Mouse (Mus musculus): ENCODE data around the gene Plxnc1. TPM values are rescaled to one million over a fixed set of nuclear protein-coding genes. Genes with fewer than 3 reads are reported as not detected.

The Plxnc1 gene
- polyA plus RNA-seq, 1 experiment from 2014 or later, result 3.9 TPM

GRCm38 (mm10) chr10:94978265-94978822 is 33.7 kb upstream of the Plxnc1 start:
- H3K9ac ChIP-seq (ENCODE audit: low read depth, low read length), result no peak overlapping the region
- 54% methylated on average over 5 of the region's 5 CpGs for WGBS
- no peaks in the 10 kb centered on the region for H3K27me3 ChIP-seq (ENCODE audit: control insufficient read depth, insufficient read depth, low read length)
- no peak overlapping the region for H3K4me2 ChIP-seq (replicated peaks; ENCODE audit: low read depth, low read length)
- no peaks in the 10 kb centered on the region for H3K9me3 ChIP-seq (ENCODE audit: control insufficient read depth, low read length)
- no peaks in the 10 kb centered on the region for H3K36me3 ChIP-seq (ENCODE audit: control insufficient read depth, insufficient read depth, low read length)
- no peak overlapping the region for H3K27ac ChIP-seq (ENCODE audit: low read depth, low read length)
- no peak for ATAC-seq (ENCODE audit: low FRiP score, low TSS enrichment)
- no peak overlapping the region for H3K4me3 ChIP-seq (ENCODE audit: low read length)
- no peaks in the 10 kb centered on the region; the same call in 1 of the 2 replicates for H3K4me1 ChIP-seq (ENCODE audit: control insufficient read depth, insufficient read depth, low read length)

- no peak overlapping the region for H3K4me3 ChIP-seq (ENCODE audit: low read length)
- 66% methylated on average over 5 of the region's 5 CpGs for WGBS
- H3K9ac ChIP-seq (ENCODE audit: low read depth, low read length), result no peak overlapping the region
- no peak for ATAC-seq (ENCODE audit: low FRiP score, low TSS enrichment)
- H3K27me3 ChIP-seq (ENCODE audit: control insufficient read depth, insufficient read depth, low read length), result no peaks in the 10 kb centered on the region
- no peak overlapping the region for H3K27ac ChIP-seq (ENCODE audit: low read depth, low read length)
- H3K9me3 ChIP-seq (ENCODE audit: control insufficient read depth, low read length), result no peaks in the 10 kb centered on the region
- no peak overlapping the region for H3K4me2 ChIP-seq (replicated peaks; ENCODE audit: low read depth, low read length)
- H3K4me1 ChIP-seq (ENCODE audit: control insufficient read depth, insufficient read depth, low read length), result no peaks in the 10 kb centered on the region
- H3K36me3 ChIP-seq (ENCODE audit: control insufficient read depth, insufficient read depth, low read length), result no peaks in the 10 kb centered on the region
Observed at GRCm38 (mm10) chr10:94976329-94976728, 31.7 kb upstream of the Plxnc1 start.

DNA sequence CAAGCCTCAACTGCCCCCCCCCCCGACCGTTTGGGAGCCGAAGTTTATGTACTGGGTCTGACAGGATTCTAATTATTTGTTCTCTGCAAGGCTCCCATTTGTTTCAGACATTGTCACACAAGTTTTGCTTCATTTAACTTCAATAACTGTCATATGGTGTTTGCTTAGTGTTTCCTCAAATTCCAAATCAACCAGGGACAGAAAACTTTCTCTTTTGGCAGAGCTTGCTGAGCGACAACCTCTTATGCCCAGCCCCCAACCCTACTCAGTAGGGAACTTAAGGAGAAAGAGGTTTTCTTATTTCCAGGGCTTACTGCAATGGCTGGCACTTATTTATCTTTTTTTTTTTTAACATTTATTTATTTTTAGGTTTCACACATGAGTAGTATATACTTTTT is 30.5 kb upstream of the Plxnc1 start:
- ATAC-seq (ENCODE audit: low FRiP score, low TSS enrichment), result no peak
- H3K4me1 ChIP-seq (ENCODE audit: control insufficient read depth, insufficient read depth, low read length), result no peaks in the 10 kb centered on the region
- H3K4me3 ChIP-seq (ENCODE audit: low read length), result no peak overlapping the region
- no peak overlapping the region for H3K4me2 ChIP-seq (replicated peaks; ENCODE audit: low read depth, low read length)
- no peaks in the 10 kb centered on the region for H3K27me3 ChIP-seq (ENCODE audit: control insufficient read depth, insufficient read depth, low read length)
- H3K9ac ChIP-seq (ENCODE audit: low read depth, low read length), result no peak overlapping the region
- no peaks in the 10 kb centered on the region for H3K9me3 ChIP-seq (ENCODE audit: control insufficient read depth, low read length)
- H3K27ac ChIP-seq (ENCODE audit: low read depth, low read length), result no peak overlapping the region
- H3K36me3 ChIP-seq (ENCODE audit: control insufficient read depth, insufficient read depth, low read length), result no peaks in the 10 kb centered on the region
- WGBS, result 53% methylated on average over 4 of the region's 4 CpGs

DNA sequence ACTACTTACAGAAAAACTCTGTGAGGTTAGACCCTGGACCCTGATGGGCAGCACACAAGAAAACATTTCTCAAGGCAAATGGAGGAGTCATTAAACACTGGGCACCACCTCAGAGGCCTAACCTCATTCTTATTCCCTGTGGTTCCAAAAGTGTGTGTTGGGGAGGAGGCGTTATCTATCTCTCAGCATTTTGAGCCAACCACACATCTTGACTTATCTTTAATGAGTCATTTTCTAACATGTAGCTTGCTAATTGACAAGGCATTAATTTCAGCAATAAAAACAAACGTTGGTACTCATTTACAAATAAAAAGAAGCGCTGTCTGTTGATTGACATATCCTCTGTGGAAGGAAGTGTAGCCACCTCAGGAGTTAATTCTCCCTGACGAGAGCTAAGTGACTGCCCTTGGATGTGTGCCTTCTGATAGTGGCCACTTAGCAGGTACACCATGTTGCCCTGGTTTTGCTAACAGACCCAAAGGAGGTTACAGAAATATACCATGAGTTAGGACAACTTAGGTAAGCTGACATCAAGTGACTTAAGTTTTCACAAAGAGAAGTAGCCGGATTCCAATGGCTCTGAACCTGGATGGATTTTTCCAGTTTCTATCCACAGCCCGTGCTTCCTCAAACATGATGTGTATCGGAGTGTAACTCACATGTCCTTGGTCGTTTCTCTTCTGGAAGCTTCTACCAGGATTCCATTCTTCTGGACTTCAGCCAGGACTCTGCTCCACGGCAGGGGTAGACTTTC is 29.9 kb upstream of the Plxnc1 start:
- H3K4me3 ChIP-seq (ENCODE audit: low read length), result no peak overlapping the region
- no peaks in the 10 kb centered on the region for H3K27me3 ChIP-seq (ENCODE audit: control insufficient read depth, insufficient read depth, low read length)
- WGBS, result 67% methylated on average over 9 of the region's 9 CpGs
- H3K27ac ChIP-seq (ENCODE audit: low read depth, low read length), result no peak overlapping the region
- no peak for ATAC-seq (ENCODE audit: low FRiP score, low TSS enrichment)
- no peaks in the 10 kb centered on the region for H3K4me1 ChIP-seq (ENCODE audit: control insufficient read depth, insufficient read depth, low read length)
- H3K4me2 ChIP-seq (replicated peaks; ENCODE audit: low read depth, low read length), result no peak overlapping the region
- H3K9me3 ChIP-seq (ENCODE audit: control insufficient read depth, low read length), result no peaks in the 10 kb centered on the region
- no peak overlapping the region for H3K9ac ChIP-seq (ENCODE audit: low read depth, low read length)
- no peaks in the 10 kb centered on the region for H3K36me3 ChIP-seq (ENCODE audit: control insufficient read depth, insufficient read depth, low read length)

- Histone ChIP-seq H3K4me1 (ENCODE audit: control insufficient read depth, insufficient read depth, low read length) (no peaks in the 10 kb centered on the region), H3K36me3 (ENCODE audit: control insufficient read depth, insufficient read depth, low read length) (no peaks in the 10 kb centered on the region), H3K9ac (ENCODE audit: low read depth, low read length) (no peak overlapping the region), H3K27ac (ENCODE audit: low read depth, low read length) (no peak overlapping the region), H3K4me3 (ENCODE audit: low read length) (no peak overlapping the region), H3K27me3 (ENCODE audit: control insufficient read depth, insufficient read depth, low read length) (no peaks in the 10 kb centered on the region), H3K9me3 (ENCODE audit: control insufficient read depth, low read length) (no peaks in the 10 kb centered on the region), H3K4me2 (replicated peaks; ENCODE audit: low read depth, low read length) (no peak overlapping the region)
- no peak for ATAC-seq (ENCODE audit: low FRiP score, low TSS enrichment)
- WGBS, result 82% methylated on average over 3 of the region's 3 CpGs
Observed at GRCm38 (mm10) chr10:94971625-94972161, 27.1 kb upstream of the Plxnc1 start.

- Histone ChIP-seq H3K27ac (ENCODE audit: low read depth, low read length) (no peak overlapping the region), H3K4me1 (ENCODE audit: control insufficient read depth, insufficient read depth, low read length) (no peaks in the 10 kb centered on the region), H3K4me3 (ENCODE audit: low read length) (no peak overlapping the region), H3K4me2 (replicated peaks; ENCODE audit: low read depth, low read length) (no peak overlapping the region), H3K9me3 (ENCODE audit: control insufficient read depth, low read length) (no peaks in the 10 kb centered on the region), H3K36me3 (ENCODE audit: control insufficient read depth, insufficient read depth, low read length) (no peaks in the 10 kb centered on the region), H3K9ac (ENCODE audit: low read depth, low read length) (no peak overlapping the region), H3K27me3 (ENCODE audit: control insufficient read depth, insufficient read depth, low read length) (no peaks in the 10 kb centered on the region)
- ATAC-seq (ENCODE audit: low FRiP score, low TSS enrichment), result no peak
- WGBS, result 42% methylated on average over 6 of the region's 6 CpGs
Observed at GRCm38 (mm10) chr10:94970221-94970620, 25.6 kb upstream of the Plxnc1 start.

DNA sequence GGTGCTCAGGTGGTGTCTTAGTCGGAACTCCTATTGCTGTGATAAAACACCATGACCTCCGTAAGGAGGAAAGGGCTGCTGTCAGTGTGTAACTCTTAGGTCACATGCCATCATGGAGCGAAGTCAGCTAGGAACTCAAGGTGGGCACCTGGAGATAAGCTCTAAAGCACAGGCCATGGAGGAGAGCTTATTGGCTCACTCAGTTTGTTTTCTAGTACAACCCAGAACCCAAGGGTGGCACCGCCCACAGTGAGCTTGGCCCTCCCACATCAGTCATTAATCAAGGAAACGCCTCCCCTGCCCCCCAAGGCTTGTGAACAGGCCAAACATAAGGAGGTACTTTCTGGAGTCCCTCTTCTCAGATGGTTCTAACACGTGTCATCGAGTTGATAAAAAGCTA is 22.8 kb upstream of the Plxnc1 start:
- no peaks in the 10 kb centered on the region for H3K27me3 ChIP-seq (ENCODE audit: control insufficient read depth, insufficient read depth, low read length)
- WGBS, result 86% methylated on average over 7 of the region's 7 CpGs
- H3K36me3 ChIP-seq (ENCODE audit: control insufficient read depth, insufficient read depth, low read length), result no peaks in the 10 kb centered on the region
- H3K27ac ChIP-seq (ENCODE audit: low read depth, low read length), result no peak overlapping the region
- H3K4me3 ChIP-seq (ENCODE audit: low read length), result no peak overlapping the region
- no peaks in the 10 kb centered on the region; the same call in 1 of the 2 replicates for H3K9me3 ChIP-seq (ENCODE audit: control insufficient read depth, low read length)
- no peak overlapping the region for H3K9ac ChIP-seq (ENCODE audit: low read depth, low read length)
- no peak overlapping the region for H3K4me2 ChIP-seq (replicated peaks; ENCODE audit: low read depth, low read length)
- no peak for ATAC-seq (ENCODE audit: low FRiP score, low TSS enrichment)
- no peaks in the 10 kb centered on the region for H3K4me1 ChIP-seq (ENCODE audit: control insufficient read depth, insufficient read depth, low read length)

DNA sequence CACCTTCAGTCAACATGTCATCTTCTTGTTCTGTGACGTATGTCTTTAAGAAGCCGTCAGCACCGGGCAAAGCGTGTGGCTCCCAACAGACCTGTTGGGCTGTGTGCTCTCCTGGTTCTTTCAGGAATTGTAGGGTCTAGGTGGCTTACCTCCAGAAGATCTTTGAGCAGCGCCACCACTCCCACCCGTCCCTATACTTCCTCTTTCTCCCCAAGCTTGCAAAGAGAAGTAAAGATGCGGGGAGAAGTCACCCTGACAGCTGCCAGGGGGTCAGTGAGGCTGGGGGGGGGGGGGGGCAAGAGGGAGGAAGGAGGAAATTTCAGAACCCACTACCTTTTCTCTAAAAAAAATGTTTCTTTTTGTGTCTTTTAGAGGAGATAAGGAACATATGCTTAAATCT is 22.2 kb upstream of the Plxnc1 start:
- Histone ChIP-seq H3K4me2 (replicated peaks; ENCODE audit: low read depth, low read length) (no peak overlapping the region), H3K27me3 (ENCODE audit: control insufficient read depth, insufficient read depth, low read length) (no peaks in the 10 kb centered on the region), H3K4me3 (ENCODE audit: low read length) (no peak overlapping the region), H3K9me3 (ENCODE audit: control insufficient read depth, low read length) (no peaks in the 10 kb centered on the region; the same call in 1 of the 2 replicates), H3K36me3 (ENCODE audit: control insufficient read depth, insufficient read depth, low read length) (no peaks in the 10 kb centered on the region), H3K27ac (ENCODE audit: low read depth, low read length) (no peak overlapping the region), H3K4me1 (ENCODE audit: control insufficient read depth, insufficient read depth, low read length) (no peaks in the 10 kb centered on the region), H3K9ac (ENCODE audit: low read depth, low read length) (no peak overlapping the region)
- ATAC-seq (ENCODE audit: low FRiP score, low TSS enrichment), result no peak
- WGBS, result 98% methylated on average over 7 of the region's 7 CpGs

DNA sequence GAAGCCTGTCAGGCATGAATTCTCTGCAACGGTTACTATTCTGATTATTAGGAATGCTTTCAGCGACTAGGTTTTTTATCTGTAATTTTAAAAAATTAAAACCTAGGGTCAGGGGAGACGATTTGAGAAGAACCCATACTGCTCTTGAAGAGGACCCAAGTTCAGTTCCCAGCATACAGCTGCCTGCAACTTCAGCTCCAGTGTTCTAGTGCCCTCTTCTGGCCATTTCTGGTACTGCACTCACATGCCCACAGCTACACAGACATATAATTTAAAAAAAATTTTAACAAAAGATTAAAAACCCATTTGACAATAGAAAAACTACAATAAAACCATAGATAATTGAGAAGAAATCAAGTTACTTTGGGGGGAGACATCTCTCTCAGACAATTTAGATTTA is 20.5 kb upstream of the Plxnc1 start:
- H3K4me1 ChIP-seq (ENCODE audit: control insufficient read depth, insufficient read depth, low read length), result no peaks in the 10 kb centered on the region
- no peak overlapping the region for H3K4me3 ChIP-seq (ENCODE audit: low read length)
- H3K36me3 ChIP-seq (ENCODE audit: control insufficient read depth, insufficient read depth, low read length), result no peaks in the 10 kb centered on the region
- no peak overlapping the region for H3K4me2 ChIP-seq (replicated peaks; ENCODE audit: low read depth, low read length)
- WGBS, result 91% methylated on average over 3 of the region's 3 CpGs
- H3K9me3 ChIP-seq (ENCODE audit: control insufficient read depth, low read length), result no peaks in the 10 kb centered on the region; the same call in 1 of the 2 replicates
- H3K27ac ChIP-seq (ENCODE audit: low read depth, low read length), result no peak overlapping the region
- no peak for ATAC-seq (ENCODE audit: low FRiP score, low TSS enrichment)
- H3K27me3 ChIP-seq (ENCODE audit: control insufficient read depth, insufficient read depth, low read length), result no peaks in the 10 kb centered on the region
- no peak overlapping the region for H3K9ac ChIP-seq (ENCODE audit: low read depth, low read length)

All from kidney, embryonic 14.5 days (tissue).